In genomic region chr9:54552409-54552808, GRCm38 (mm10) we compare ENCODE assay signal across 8 mouse cellular contexts. TPM values are rescaled to one million over a fixed set of nuclear protein-coding genes. Genes with fewer than 3 reads are reported as not detected.
A peak's percentile ranks its signal among the peaks of the same experiment; 100 is the strongest.
DNase-seq lines count a peak whose midpoint lies in the region; ATAC-seq lines count a peak whose summit lies in the region.

No protein-coding gene starts in this region.

- ATAC-seq in activated CD4-positive, CD25-positive, alpha-beta regulatory T cell, adult 4 months = no peak

- peak; percentile 39 to 42 for DNase-seq in layer of hippocampus, adult 8-10 months (ENCODE audit: low spot score in 2 of 2)
- DNase-seq in layer of hippocampus, postnatal 14 days (ENCODE audit: low spot score in 2 of 2) = no peak
- DNase-seq in R1 (ENCODE audit: low read depth, low spot score) = peak; percentile 51
- peak; percentile 52 for DNase-seq in embryo, embryonic 10 days (ENCODE audit: low spot score)
- peak; percentile 40 to 60 for DNase-seq in kidney, postnatal 4 days
- peak; percentile 75 for DNase-seq in retina, postnatal 7 days (ENCODE audit: low read depth, low spot score)
- DNase-seq in frontal cortex, postnatal 36 days (ENCODE audit: low spot score in 2 of 2) = no peak

RNA-seq across cellular contexts. Expression of gene Cib2, which starts 7.6 kb away (rescaled TPM):
- total RNA-seq in layer of hippocampus, adult 8-10 months (2022) = 10 to 100 TPM; 22.5 to 25.8 (median 24.4) TPM
- 10 to 100 TPM; 20.5 to 21.9 TPM for total RNA-seq in layer of hippocampus, postnatal 14 days (2021)
- 1 to 10 TPM; 1.1 to 2.1 TPM for polyA plus RNA-seq in activated CD4-positive, CD25-positive, alpha-beta regulatory T cell, adult 4 months (2017; shearing (Covaris generic))

RNA-seq across cellular contexts. Expression of gene Sh2d7, which starts 13.6 kb away (rescaled TPM):
- total RNA-seq in layer of hippocampus, adult 8-10 months (2022) = not detected
- total RNA-seq in layer of hippocampus, postnatal 14 days (2021) = under 1 TPM in 1 of 2 experiments, not detected in 1; 0.18 TPM
- not detected for polyA plus RNA-seq in activated CD4-positive, CD25-positive, alpha-beta regulatory T cell, adult 4 months (2017; shearing (Covaris generic))

RNA-seq across cellular contexts. Expression of gene Idh3a, which starts 33.7 kb away (rescaled TPM):
- 100 to 1,000 TPM; 161 to 184 (median 169) TPM for total RNA-seq in layer of hippocampus, adult 8-10 months (2022)
- total RNA-seq in layer of hippocampus, postnatal 14 days (2021) = 100 to 1,000 TPM; 210 to 214 TPM
- 100 to 1,000 TPM; 155 to 163 TPM for polyA plus RNA-seq in activated CD4-positive, CD25-positive, alpha-beta regulatory T cell, adult 4 months (2017; shearing (Covaris generic))

RNA-seq across cellular contexts. Expression of gene Dmxl2, which starts 51.0 kb away (rescaled TPM):
- total RNA-seq in layer of hippocampus, adult 8-10 months (2022) = 100 to 1,000 TPM; 184 to 220 (median 198) TPM
- total RNA-seq in layer of hippocampus, postnatal 14 days (2021) = 100 to 1,000 TPM; 225 to 231 TPM
- polyA plus RNA-seq in activated CD4-positive, CD25-positive, alpha-beta regulatory T cell, adult 4 months (2017; shearing (Covaris generic)) = under 1 TPM in 1 of 2 experiments, not detected in 1; 0.83 TPM

Comparison
In these comparisons a context has a peak if more than half of its experiments do, and no peak if none do; other contexts are left out.
1. DNase-seq: peak in layer of hippocampus, adult 8-10 months (2 of 2), R1 (single experiment), embryo, embryonic 10 days (single experiment), kidney, postnatal 4 days (2 of 2) and retina, postnatal 7 days (single experiment); none in layer of hippocampus, postnatal 14 days (0 of 2) and frontal cortex, postnatal 36 days (0 of 2).